Mouse (Mus musculus): Measurements from ENCODE around the gene Dmrtc1c1. TPM values are rescaled to one million over a fixed set of nuclear protein-coding genes. Genes with fewer than 3 reads are reported as not detected.
"Not testable (repeated sequence)": the region's sequence is repeated elsewhere in the genome, so short reads cannot be mapped to it uniquely, and the experiment has no call there.

Gene Dmrtc1c1
- not detected in 2 replicates for polyA plus RNA-seq (2015; fragmentation: Nextera tagmentation; extraction: Ambion mirVana)

- not testable (repeated sequence) for H3K9ac ChIP-seq; H3K4me3 ChIP-seq; ATAC-seq (ENCODE audit: low FRiP score, low read depth); H3K4me2 ChIP-seq (replicated peaks); H3K27me3 ChIP-seq; H3K27ac ChIP-seq; H3K9me3 ChIP-seq; H3K36me3 ChIP-seq; H3K4me1 ChIP-seq
- WGBS, result no CpG with 5 or more reads among the region's 14 CpGs
Measured at GRCm38 (mm10) chrX:102802663-102803062, at the start of gene Dmrtc1c1. Dmrtc1c1 (plus strand) TSS chrX:102802963.

DNA sequence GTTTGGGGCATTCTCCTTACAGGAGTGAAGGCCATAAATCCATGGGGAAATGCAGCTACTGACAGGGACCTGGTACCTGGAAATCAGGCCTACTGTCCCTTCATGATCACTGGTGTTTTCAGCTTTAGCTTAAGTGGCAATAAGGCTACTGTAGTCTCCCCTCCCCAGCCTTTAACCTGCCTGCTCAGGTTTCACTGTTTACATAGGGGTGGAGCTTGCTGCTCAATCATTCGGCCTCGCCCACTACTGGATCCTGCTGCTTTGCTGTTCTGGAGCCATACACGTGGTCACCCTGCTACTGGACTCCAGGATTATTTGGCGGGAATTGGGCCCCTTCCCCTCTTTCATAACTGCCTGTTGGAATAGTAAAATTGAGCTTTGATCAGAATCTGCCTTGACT, 36.9 kb upstream of the Dmrtc1c1 start:
- Histone ChIP-seq H3K4me3 (no peak overlapping the region), H3K4me2 (replicated peaks) (no peak overlapping the region), H3K27me3 (peaks cover 3% of the 10 kb centered on the region; the same call in 1 of the 2 replicates), H3K9me3 (no peaks in the 10 kb centered on the region), H3K4me1 (no peaks in the 10 kb centered on the region), H3K27ac (no peak overlapping the region), H3K36me3 (no peaks in the 10 kb centered on the region), H3K9ac (no peak overlapping the region)
- WGBS, result 29% methylated on average over 4 of the region's 4 CpGs
- ATAC-seq (ENCODE audit: low FRiP score, low read depth), result no peak

- H3K27me3 ChIP-seq, result peaks cover 10% of the 10 kb centered on the region; the same call in 1 of the 2 replicates
- H3K27ac ChIP-seq, result no peak overlapping the region
- no peak for ATAC-seq (ENCODE audit: low FRiP score, low read depth)
- 57% methylated on average over 4 of the region's 4 CpGs for WGBS
- H3K36me3 ChIP-seq, result no peaks in the 10 kb centered on the region
- H3K9ac ChIP-seq, result no peak overlapping the region
- H3K4me2 ChIP-seq (replicated peaks), result no peak overlapping the region
- H3K4me3 ChIP-seq, result no peak overlapping the region
- H3K4me1 ChIP-seq, result no peaks in the 10 kb centered on the region
- H3K9me3 ChIP-seq, result no peaks in the 10 kb centered on the region
Measured at GRCm38 (mm10) chrX:102812311-102812710, 9.5 kb downstream of the Dmrtc1c1 start.

- H3K4me2 ChIP-seq (replicated peaks); H3K9ac ChIP-seq; H3K27ac ChIP-seq; ATAC-seq (ENCODE audit: low FRiP score, low read depth); H3K4me1 ChIP-seq; H3K36me3 ChIP-seq; H3K27me3 ChIP-seq; H3K9me3 ChIP-seq; H3K4me3 ChIP-seq: not testable (repeated sequence)
- WGBS, result no CpG with 5 or more reads among the region's 13 CpGs
Measured at GRCm38 (mm10) chrX:102854516-102854915, 51.8 kb downstream of the Dmrtc1c1 start, which contains the start of gene Dmrtc1c2. Dmrtc1c2 (minus strand) TSS chrX:102854616.

Other genes with a start within 250 kb of the Dmrtc1c1 start
- 14.6 and 16.2 TPM in 2 replicates for gene Phka1, start 158.7 kb upstream of the Dmrtc1c1 start, polyA plus RNA-seq (2015; fragmentation: Nextera tagmentation; extraction: Ambion mirVana)
- not detected in 2 replicates for gene Gm3880, start 116.0 kb upstream of the Dmrtc1c1 start, polyA plus RNA-seq (2015; fragmentation: Nextera tagmentation; extraction: Ambion mirVana)
- gene Gm9112, start 95.3 kb upstream of the Dmrtc1c1 start, polyA plus RNA-seq (2015; fragmentation: Nextera tagmentation; extraction: Ambion mirVana), result not detected in 2 replicates
- gene Dmrtc1b, start 95.1 kb upstream of the Dmrtc1c1 start, polyA plus RNA-seq (2015; fragmentation: Nextera tagmentation; extraction: Ambion mirVana), result not detected in 2 replicates
- not detected in 2 replicates for gene Dmrtc1c2, start 51.7 kb downstream of the Dmrtc1c1 start, polyA plus RNA-seq (2015; fragmentation: Nextera tagmentation; extraction: Ambion mirVana)
- gene 1700031F05Rik, start 65.0 kb downstream of the Dmrtc1c1 start, polyA plus RNA-seq (2015; fragmentation: Nextera tagmentation; extraction: Ambion mirVana), result not detected in 2 replicates
- 0.87 and 1.3 TPM in 2 replicates for gene Dmrtc1a, start 105.7 kb downstream of the Dmrtc1c1 start, polyA plus RNA-seq (2015; fragmentation: Nextera tagmentation; extraction: Ambion mirVana)
- not detected in 2 replicates for gene 1700011M02Rik, start 105.9 kb downstream of the Dmrtc1c1 start, polyA plus RNA-seq (2015; fragmentation: Nextera tagmentation; extraction: Ambion mirVana)
- gene 1700018G05Rik, start 125.4 kb downstream of the Dmrtc1c1 start, polyA plus RNA-seq (2015; fragmentation: Nextera tagmentation; extraction: Ambion mirVana), result not detected in 2 replicates

Data from limb, embryonic 13.5 days (tissue).